Mouse (Mus musculus): ENCODE measurements around the gene Gpc4. TPM values are rescaled to one million over a fixed set of nuclear protein-coding genes. Genes with fewer than 3 reads are reported as not detected.

Gene Gpc4
- polyA plus RNA-seq, 1 experiment from 2014 or later: 23.1 TPM

DNA sequence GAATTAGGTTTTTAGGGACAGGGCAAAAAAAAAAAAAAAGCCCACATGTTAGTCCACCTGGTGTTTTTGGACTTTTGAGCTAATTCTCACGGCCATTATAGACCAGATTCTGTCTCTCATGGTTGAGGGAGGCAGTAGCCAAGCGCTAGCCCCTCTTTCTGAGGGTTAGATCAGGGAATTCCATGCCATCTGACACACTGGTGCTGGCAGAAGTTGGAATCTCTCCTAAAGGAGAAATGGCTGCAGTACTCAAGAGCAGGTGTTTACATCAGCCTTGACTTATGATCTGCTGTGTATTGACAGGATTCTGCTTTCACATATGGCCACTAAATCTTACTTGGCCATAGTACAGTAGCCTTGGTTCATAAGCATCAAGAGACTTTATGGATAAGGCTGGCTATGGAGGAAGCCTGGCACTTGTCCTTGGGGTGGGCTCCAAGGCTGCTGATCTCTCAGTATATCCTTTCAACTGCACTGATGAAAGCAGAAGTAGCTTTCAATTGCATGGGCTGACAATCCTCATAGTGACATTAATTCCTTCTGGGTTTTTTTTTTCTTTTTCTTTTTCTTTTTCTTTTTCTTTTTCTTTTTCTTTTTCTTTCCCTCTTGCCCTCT lies 26.5 kb downstream of the Gpc4 start:
- no peak overlapping the region for H3K4me3 ChIP-seq
- H3K9me3 ChIP-seq (replicated peaks): no peaks in the 10 kb centered on the region
- no peaks in the 10 kb centered on the region for H3K36me3 ChIP-seq
- no peak overlapping the region for H3K4me2 ChIP-seq (replicated peaks)
- H3K27ac ChIP-seq: no peak overlapping the region
- H3K4me1 ChIP-seq: no peaks in the 10 kb centered on the region
- H3K27me3 ChIP-seq: no peaks in the 10 kb centered on the region
- 74% methylated on average over 2 of the region's 2 CpGs for WGBS
- no peak for ATAC-seq (ENCODE audit: low FRiP score)
- H3K9ac ChIP-seq: no peak overlapping the region

DNA sequence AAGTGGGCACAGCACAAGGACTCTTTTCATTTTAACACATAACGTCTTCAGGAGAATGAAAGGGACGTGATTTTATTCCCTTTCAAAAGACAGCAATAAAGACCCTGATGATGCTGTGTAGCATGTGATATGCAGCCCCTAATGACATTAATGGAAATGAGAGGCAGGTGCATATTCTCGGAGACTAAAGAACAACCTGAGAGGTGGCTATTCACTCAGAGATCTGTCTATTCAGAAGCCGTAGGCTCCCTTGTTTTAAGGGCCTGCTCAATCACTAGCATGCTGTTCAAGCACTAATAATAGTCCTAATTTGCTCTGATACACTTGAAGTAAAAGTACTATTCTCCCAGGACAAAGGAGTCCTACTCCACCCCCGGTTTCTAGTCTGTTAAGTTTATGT lies 27.0 kb downstream of the Gpc4 start:
- H3K27me3 ChIP-seq: no peaks in the 10 kb centered on the region
- ATAC-seq (ENCODE audit: low FRiP score): no peak
- H3K9me3 ChIP-seq (replicated peaks): no peaks in the 10 kb centered on the region
- H3K4me2 ChIP-seq (replicated peaks): no peak overlapping the region
- 61% methylated on average over 5 of the region's 5 CpGs for WGBS
- no peaks in the 10 kb centered on the region for H3K4me1 ChIP-seq
- no peak overlapping the region for H3K4me3 ChIP-seq
- H3K9ac ChIP-seq: no peak overlapping the region
- H3K27ac ChIP-seq: no peak overlapping the region
- H3K36me3 ChIP-seq: no peaks in the 10 kb centered on the region

DNA sequence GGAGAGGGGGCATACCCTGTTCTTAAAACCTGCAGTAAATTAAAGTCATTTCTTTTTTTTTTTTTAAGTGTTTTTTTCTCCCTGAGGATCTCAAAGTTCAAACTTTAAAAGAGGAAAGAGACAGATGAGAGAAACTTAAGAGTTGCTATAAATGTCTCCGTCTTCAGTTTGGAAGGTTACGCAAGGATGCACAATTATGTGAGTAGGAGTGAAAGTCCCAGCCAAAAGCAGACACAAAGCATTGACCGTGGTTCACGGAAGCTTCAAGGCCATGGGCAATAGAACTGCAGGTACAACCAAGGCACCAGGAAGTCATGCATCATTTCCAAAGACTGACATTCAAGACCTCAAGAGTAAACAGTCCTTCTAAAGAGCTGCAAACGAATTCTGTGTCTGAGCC lies 28.5 kb downstream of the Gpc4 start:
- H3K36me3 ChIP-seq: no peaks in the 10 kb centered on the region
- H3K27me3 ChIP-seq: no peaks in the 10 kb centered on the region
- H3K4me2 ChIP-seq (replicated peaks): no peak overlapping the region
- H3K4me3 ChIP-seq: no peak overlapping the region
- ATAC-seq (ENCODE audit: low FRiP score): no peak
- H3K9me3 ChIP-seq (replicated peaks): no peaks in the 10 kb centered on the region
- no peaks in the 10 kb centered on the region for H3K4me1 ChIP-seq
- no peak overlapping the region for H3K9ac ChIP-seq
- no peak overlapping the region for H3K27ac ChIP-seq
- 89% methylated on average over 5 of the region's 5 CpGs for WGBS

DNA sequence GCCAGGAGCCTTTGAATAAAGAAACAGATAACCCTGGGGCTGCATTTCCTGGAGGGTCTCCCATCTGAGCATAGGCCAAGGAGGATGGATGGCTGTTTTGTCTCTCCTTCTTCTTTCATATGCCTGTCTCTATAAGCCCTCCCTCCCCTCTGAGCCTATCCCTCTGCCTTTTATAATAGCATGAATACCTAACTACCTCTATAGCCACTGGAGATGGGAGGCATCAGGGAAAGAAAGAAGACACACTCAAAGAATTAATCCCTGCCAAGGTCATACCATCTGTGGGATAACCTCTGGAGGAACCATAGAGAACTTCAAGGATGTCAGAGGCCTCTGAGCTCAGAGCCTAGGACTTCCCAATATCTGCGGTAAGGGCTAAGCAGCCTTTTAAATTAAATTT lies 35.4 kb downstream of the Gpc4 start:
- Histone ChIP-seq H3K27ac (no peak overlapping the region), H3K36me3 (no peaks in the 10 kb centered on the region), H3K4me1 (no peaks in the 10 kb centered on the region), H3K9ac (no peak overlapping the region), H3K9me3 (replicated peaks) (no peaks in the 10 kb centered on the region), H3K4me2 (replicated peaks) (no peak overlapping the region), H3K4me3 (no peak overlapping the region), H3K27me3 (no peaks in the 10 kb centered on the region)
- 100% methylated on average over 1 of the region's 1 CpGs for WGBS
- ATAC-seq (ENCODE audit: low FRiP score): no peak

DNA sequence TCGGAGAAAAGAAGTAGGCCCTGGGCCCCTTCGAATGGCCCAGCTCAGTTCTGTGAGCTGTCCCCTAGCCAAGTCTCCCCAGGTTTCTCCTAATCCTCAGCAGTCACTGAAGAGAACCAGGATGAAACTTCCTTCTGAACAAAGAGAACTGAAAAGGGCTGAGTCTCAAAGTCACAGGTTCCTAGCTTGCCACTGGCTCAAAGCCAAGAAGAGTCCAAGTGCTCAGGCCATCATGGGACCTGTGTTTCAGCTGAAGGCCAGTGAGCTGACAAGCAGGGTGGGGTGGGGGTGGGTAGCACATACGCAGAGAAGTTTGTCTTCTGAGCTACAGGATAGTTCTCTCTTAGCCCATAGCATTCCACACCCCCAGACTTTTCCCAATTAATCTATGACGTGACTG lies 36.3 kb downstream of the Gpc4 start:
- H3K27me3 ChIP-seq: no peaks in the 10 kb centered on the region
- H3K9ac ChIP-seq: no peak overlapping the region
- no peaks in the 10 kb centered on the region for H3K9me3 ChIP-seq (replicated peaks)
- no peak overlapping the region for H3K27ac ChIP-seq
- no peak overlapping the region for H3K4me2 ChIP-seq (replicated peaks)
- H3K36me3 ChIP-seq: no peaks in the 10 kb centered on the region
- H3K4me1 ChIP-seq: no peaks in the 10 kb centered on the region
- WGBS: 79% methylated on average over 4 of the region's 4 CpGs
- no peak overlapping the region for H3K4me3 ChIP-seq
- no peak for ATAC-seq (ENCODE audit: low FRiP score)

DNA sequence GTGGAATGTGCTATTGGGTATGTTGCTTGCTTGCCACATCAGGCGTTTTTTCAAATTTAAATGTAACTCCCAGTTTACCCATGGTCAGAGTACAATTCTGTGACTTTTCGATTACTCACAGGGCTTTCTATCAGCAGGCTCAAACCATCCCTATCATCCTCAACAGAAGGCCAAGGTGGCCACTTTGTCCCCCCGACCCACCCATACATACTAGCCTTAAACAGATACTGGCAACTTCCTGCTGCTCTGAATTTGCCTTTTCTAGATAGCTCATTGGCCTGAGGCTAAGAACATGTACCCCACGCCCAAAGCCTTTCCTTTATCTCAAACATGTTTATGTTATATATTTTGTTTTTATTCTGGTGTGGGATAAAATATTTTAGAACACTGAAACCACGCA lies 51.4 kb downstream of the Gpc4 start:
- Histone ChIP-seq H3K27me3 (no peaks in the 10 kb centered on the region), H3K9ac (no peak overlapping the region), H3K27ac (no peak overlapping the region), H3K9me3 (replicated peaks) (no peaks in the 10 kb centered on the region), H3K4me1 (0 out of 2 replicates have a peak, but pooled peaks cover 3% of the 10 kb centered on the region), H3K4me3 (no peak overlapping the region), H3K36me3 (no peaks in the 10 kb centered on the region), H3K4me2 (replicated peaks) (no peak overlapping the region)
- 90% methylated on average over 5 of the region's 5 CpGs for WGBS
- no peak for ATAC-seq (ENCODE audit: low FRiP score)

DNA sequence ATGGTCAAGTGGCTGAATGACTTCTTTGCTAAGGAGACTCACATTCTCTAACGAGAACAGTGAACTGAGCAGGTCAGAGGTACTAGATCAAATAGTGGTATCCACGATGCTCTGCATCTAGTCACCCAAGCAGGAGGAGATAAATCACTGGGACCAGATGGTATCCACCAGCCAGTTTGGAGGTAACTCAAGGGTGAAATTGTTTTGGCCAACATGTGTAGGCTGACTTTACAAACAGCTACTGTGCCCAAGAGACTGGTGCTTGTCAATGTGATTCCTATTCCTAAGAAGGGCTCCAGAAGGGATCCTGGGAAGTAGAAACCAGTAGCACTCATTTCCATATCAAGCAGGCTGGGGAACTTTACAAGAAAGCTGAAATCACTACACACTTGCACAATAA lies 55.4 kb downstream of the Gpc4 start:
- Histone ChIP-seq H3K4me2 (replicated peaks) (no peak overlapping the region), H3K27me3 (no peaks in the 10 kb centered on the region), H3K27ac (no peak overlapping the region), H3K4me1 (0 out of 2 replicates have a peak, but pooled peaks cover 3% of the 10 kb centered on the region), H3K9me3 (replicated peaks) (no peaks in the 10 kb centered on the region), H3K36me3 (no peaks in the 10 kb centered on the region), H3K4me3 (no peak overlapping the region), H3K9ac (no peak overlapping the region)
- 34% methylated on average over 2 of the region's 2 CpGs for WGBS
- no peak for ATAC-seq (ENCODE audit: low FRiP score)

DNA sequence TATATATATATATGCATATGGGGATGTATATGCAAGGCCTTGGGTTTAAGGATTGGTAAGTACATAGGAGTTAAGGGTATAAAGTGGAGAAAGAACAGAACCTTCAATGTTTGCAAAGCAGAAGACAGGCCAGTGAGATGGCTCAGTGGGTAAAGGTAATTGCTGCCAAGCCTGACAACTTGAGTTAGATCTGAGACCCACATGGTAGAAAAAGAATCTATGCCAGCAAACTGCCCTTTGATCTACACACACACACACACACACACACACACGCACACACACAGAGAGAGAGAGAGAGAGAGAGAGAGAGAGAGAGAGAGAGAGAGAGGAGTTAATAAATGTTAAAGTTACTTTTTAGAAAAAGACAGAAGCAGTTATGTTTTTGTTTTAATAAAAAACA lies 56.1 kb downstream of the Gpc4 start:
- Histone ChIP-seq H3K27me3 (no peaks in the 10 kb centered on the region), H3K4me2 (replicated peaks) (no peak overlapping the region), H3K4me1 (0 out of 2 replicates have a peak, but pooled peaks cover 3% of the 10 kb centered on the region), H3K27ac (no peak overlapping the region), H3K36me3 (no peaks in the 10 kb centered on the region), H3K4me3 (no peak overlapping the region), H3K9me3 (replicated peaks) (no peaks in the 10 kb centered on the region), H3K9ac (no peak overlapping the region)
- no peak for ATAC-seq (ENCODE audit: low FRiP score)
- 54% methylated on average over 1 of the region's 1 CpGs for WGBS

DNA sequence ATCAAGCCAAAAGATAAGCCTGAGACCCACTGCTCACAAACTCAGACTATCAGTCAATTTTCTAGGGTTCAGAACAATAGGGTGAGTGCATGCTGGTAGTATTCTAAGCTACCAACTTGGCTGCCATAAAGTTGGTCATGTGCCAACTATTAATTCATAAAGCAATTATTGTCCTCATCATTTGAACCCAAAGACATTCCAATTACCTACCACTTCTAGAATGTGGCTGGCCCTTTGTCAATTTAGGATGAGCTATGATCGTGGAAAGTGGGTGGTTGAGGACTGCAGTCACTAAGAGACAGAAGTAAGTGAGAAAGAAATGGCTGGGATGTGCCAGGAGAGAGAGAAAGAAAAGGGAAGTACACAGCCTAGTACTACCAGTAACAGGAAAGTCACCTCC lies 61.3 kb downstream of the Gpc4 start:
- Histone ChIP-seq H3K27ac (no peak overlapping the region), H3K9ac (no peak overlapping the region), H3K27me3 (no peaks in the 10 kb centered on the region), H3K4me3 (no peak overlapping the region), H3K36me3 (no peaks in the 10 kb centered on the region), H3K9me3 (replicated peaks) (no peaks in the 10 kb centered on the region), H3K4me2 (replicated peaks) (no peak overlapping the region), H3K4me1 (no peaks in the 10 kb centered on the region)
- 90% methylated on average over 1 of the region's 1 CpGs for WGBS
- ATAC-seq (ENCODE audit: low FRiP score): no peak

DNA sequence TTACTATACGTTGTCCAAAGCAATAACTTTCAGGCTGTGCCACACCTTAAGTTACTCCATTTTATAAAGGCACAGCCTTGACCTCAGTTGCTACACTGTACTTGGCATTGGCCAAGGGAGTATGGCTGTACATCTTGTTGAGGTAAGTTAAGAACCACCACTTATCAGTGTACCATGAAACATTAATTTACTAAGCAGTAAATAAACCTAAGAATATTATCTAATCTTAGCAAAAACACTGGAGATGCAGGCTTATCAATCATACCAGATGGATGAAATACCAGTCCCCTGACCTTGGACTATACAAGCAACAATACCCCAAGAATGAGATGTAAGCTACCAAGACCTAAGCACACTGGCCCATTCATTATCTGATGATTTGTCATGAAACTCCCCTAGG lies 63.1 kb downstream of the Gpc4 start:
- no peak overlapping the region for H3K4me3 ChIP-seq
- H3K9ac ChIP-seq: no peak overlapping the region
- H3K27me3 ChIP-seq: no peaks in the 10 kb centered on the region
- H3K4me2 ChIP-seq (replicated peaks): no peak overlapping the region
- no peaks in the 10 kb centered on the region for H3K36me3 ChIP-seq
- no peaks in the 10 kb centered on the region for H3K9me3 ChIP-seq (replicated peaks)
- no peak overlapping the region for H3K27ac ChIP-seq
- WGBS: 90% methylated on average over 1 of the region's 1 CpGs
- no peaks in the 10 kb centered on the region for H3K4me1 ChIP-seq
- no peak for ATAC-seq (ENCODE audit: low FRiP score)

DNA sequence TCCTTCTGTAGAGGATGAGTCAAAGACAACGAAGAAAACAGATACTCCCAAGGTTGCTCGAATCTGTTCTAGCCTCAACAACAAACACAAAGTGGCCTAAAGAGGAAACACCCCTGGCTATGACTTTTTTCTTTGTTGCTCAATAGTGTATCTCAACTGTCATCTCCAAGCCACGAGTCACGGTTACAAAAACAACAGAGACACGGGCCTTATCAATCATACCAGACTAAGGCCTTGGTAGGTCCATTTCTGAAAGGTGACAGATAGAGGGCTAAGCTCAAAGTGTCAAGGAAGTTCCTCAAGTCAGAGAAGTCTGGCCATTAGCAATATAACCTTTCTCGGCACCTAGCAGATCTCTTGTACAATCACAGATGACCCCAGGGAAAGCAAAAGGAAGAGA lies 63.6 kb downstream of the Gpc4 start:
- H3K36me3 ChIP-seq: no peaks in the 10 kb centered on the region
- no peaks in the 10 kb centered on the region for H3K9me3 ChIP-seq (replicated peaks)
- H3K4me3 ChIP-seq: no peak overlapping the region
- H3K4me1 ChIP-seq: no peaks in the 10 kb centered on the region
- WGBS: 84% methylated on average over 6 of the region's 6 CpGs
- H3K27me3 ChIP-seq: no peaks in the 10 kb centered on the region
- H3K27ac ChIP-seq: no peak overlapping the region
- no peak for ATAC-seq (ENCODE audit: low FRiP score)
- no peak overlapping the region for H3K9ac ChIP-seq
- no peak overlapping the region for H3K4me2 ChIP-seq (replicated peaks)

DNA sequence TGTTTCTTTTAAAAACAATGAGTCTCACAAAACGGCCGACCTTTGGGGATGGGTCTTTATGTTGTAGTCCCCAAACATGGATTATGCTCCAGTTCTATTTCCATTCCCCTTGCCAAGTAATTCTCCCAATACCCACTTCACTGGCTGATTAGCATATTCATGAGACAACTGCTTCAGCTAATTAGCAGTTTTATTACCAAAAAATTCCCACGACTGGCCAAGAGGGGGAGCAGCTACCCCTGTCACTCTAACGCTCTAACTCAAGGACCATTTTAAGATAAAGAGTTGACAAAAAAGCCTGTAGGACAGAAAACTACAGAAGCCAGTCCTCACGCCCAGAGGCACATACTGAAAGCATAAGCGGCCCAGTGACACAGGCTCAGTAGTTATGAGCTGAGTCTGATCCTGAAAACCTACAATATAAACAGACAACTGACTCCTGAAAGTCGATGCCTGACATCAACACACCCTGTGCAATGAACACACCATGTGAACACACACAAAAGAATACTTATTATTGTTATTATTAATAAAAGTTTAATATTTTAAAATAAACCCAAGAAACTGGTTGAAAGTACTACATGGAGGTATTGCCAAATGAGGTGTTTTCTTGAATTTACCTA lies 77.2 kb downstream of the Gpc4 start:
- H3K4me2 ChIP-seq (replicated peaks): no peak overlapping the region
- H3K27me3 ChIP-seq: no peaks in the 10 kb centered on the region
- H3K4me3 ChIP-seq: no peak overlapping the region
- no peaks in the 10 kb centered on the region for H3K4me1 ChIP-seq
- H3K36me3 ChIP-seq: no peaks in the 10 kb centered on the region
- WGBS: 39% methylated on average over 7 of the region's 7 CpGs
- ATAC-seq (ENCODE audit: low FRiP score): peak; percentile 32
- no peak overlapping the region for H3K9ac ChIP-seq
- H3K27ac ChIP-seq: no peak overlapping the region
- no peaks in the 10 kb centered on the region for H3K9me3 ChIP-seq (replicated peaks)

DNA sequence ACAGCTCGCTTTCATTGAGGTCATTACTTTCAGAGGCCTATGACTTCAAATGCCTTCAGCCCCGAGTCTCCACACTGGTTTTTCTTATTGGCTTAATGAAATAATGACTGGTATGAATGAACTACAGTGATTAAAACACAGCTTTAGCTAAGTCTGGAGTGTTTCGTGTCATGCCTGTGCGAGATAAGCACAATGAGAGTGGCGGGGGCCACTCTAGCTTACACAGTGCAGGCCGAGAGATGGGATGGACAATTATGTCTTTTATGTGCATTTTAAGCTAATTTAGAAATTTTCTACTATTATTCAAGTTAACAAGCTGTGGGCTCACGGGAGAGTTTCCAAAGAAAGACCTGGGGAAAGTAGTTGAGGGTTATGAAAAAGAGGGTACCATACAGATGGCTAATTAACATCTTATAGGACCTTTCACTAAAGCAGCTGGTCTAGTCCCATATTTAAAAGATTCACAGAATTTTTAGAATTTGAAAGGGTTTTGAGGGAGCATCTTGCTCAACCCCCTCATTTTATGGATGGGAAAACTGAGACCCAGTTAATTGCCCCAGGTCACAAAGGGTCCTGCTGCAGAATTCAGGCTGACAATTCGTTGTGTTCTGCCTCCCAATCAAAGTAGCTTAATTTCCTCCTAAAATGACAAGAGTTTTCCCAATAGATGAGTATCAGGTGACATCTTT lies 78.0 kb downstream of the Gpc4 start:
- H3K4me3 ChIP-seq: no peak overlapping the region
- H3K4me1 ChIP-seq: no peaks in the 10 kb centered on the region
- H3K36me3 ChIP-seq: no peaks in the 10 kb centered on the region
- no peak overlapping the region for H3K4me2 ChIP-seq (replicated peaks)
- no peak overlapping the region for H3K27ac ChIP-seq
- no peaks in the 10 kb centered on the region for H3K9me3 ChIP-seq (replicated peaks)
- H3K9ac ChIP-seq: no peak overlapping the region
- no peaks in the 10 kb centered on the region for H3K27me3 ChIP-seq
- WGBS: 72% methylated on average over 8 of the region's 8 CpGs
- no peak for ATAC-seq (ENCODE audit: low FRiP score)

Data from hindbrain, embryonic 12.5 days (tissue).